Mouse (Mus musculus): ENCODE measurements around the gene AA467197. TPM values are rescaled to one million over a fixed set of nuclear protein-coding genes. Genes with fewer than 3 reads are reported as not detected.

Gene AA467197
- total RNA-seq (2021) = under 1 TPM in 1 of 2 experiments, not detected in 1; 0.49 TPM
- long read RNA-seq, experiment 1 = 0 reads
- long read RNA-seq, experiment 2 = 0 reads

DNA sequence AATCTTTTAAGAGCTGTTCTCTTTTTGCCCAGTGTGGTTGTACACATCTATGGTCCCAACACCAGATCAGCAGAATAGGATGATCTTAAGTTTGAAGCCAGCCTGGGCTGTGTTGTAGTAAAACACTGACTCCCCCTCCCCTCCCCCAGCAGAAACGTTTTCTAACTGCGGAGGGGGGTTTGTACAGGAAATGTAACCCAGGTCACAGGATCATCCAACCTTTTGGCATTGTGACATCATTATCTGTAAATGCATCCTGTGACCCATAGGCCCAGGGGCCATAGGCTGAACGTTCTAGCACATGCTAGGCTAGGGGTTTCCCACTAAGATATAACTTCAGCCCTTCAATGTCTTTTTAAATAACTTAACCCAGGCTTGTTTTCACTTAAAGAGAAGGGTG, at the start of gene AA467197:
TSS of gene AA467197 (plus strand) at position 301 of the 400 bp plus-strand sequence.
- no peak for DNase-seq (ENCODE audit: extremely low spot score in 1 of 2, low spot score in 2 of 2)
- Histone ChIP-seq H3K4me3 (peak within 1 kb of the TSS; percentile 52), H3K27ac (no peak within 1 kb of the TSS)
- TF ChIP-seq CTCF (IDR thresholded peaks at IDR 0.05) = no peak
- intact Hi-C loops (cut with DNase I) = loop anchor here (10.0 kb wide), 1 partner anchor 118 kb away; no protein-coding TSS in a partner anchor

DNA sequence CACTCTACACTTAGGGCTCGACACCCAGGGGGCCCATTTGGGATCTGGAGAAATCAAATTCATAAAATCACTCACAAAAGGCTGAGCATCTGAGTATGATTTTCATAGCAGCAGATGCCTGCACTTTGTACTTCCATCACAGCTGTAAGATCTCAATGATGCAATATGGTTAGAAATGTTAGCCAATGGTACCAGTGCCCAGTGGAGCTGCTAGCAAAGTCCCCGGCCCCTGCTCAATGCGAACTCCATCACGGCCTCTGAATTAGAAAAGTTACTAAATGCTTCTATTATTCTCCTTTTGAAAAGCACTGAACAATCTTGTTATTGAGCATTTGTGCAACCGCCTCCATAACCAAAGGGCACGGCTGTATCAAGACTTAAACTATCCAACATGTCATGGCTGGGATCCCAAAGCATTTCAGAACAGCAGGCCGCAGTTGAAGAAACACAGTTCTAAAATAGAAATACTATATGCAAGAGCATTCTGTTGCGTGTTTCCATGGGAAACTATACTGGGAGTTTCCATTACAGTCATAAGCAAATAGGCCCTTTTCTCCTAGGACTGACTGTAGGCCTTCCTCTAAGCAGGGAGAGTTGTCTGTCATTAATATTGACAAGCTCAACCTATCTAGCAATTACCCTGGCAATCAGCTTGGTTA, 48.8 kb upstream of the AA467197 start:
- no peak for DNase-seq (ENCODE audit: extremely low spot score in 1 of 2, low spot score in 2 of 2)
- H3K27ac ChIP-seq = no peak overlapping the region
- intact Hi-C loops (cut with DNase I) = no loop called here
- TF ChIP-seq CTCF (IDR thresholded peaks at IDR 0.05) = no peak
- H3K4me3 ChIP-seq = no peak overlapping the region

DNA sequence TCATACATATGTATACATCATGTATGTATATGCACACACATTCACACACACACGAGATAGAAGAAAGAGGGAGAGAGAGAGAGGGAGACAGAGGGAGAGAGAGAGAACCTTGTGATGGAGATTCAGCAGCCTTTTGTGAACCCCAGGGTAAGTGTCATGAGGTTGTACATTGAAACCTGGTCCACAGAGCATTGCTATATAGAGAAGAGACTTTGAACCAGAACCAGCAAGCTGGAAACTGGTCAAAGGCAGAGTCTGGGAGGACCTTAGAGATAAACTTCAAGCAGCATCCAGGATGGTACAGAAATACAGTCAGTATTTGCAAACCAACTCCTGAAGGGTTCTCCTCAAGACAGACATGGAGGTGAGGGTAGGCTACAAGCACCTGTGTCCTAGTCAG, 46.4 kb upstream of the AA467197 start:
- Histone ChIP-seq H3K4me3 (no peak overlapping the region), H3K27ac (no peak overlapping the region)
- no peak for TF ChIP-seq CTCF (IDR thresholded peaks at IDR 0.05)
- intact Hi-C loops (cut with DNase I) = no loop called here
- no peak for DNase-seq (ENCODE audit: extremely low spot score in 1 of 2, low spot score in 2 of 2)

DNA sequence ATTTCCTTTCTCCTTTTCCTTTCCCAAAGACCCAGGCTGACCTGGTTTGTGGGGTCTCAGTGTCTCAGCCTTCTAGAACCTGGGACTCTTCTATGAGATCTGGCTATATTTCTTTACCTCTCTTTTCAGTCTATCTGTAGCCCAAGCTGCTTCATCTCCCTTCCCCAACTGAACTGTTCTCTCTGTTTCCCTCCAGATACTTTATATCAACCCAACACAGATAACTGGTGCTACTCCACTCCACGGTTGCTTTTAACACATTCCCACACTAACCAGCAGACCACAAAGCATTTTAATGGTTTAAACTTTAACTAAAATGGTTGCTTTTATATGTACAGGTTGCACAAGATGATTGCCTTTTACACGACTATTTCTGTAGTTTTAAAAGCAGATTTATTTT, 45.6 kb upstream of the AA467197 start:
- intact Hi-C loops (cut with DNase I) = no loop called here
- no peak overlapping the region for H3K27ac ChIP-seq
- H3K4me3 ChIP-seq = no peak overlapping the region
- no peak for TF ChIP-seq CTCF (IDR thresholded peaks at IDR 0.05)
- DNase-seq (ENCODE audit: extremely low spot score in 1 of 2, low spot score in 2 of 2) = no peak

DNA sequence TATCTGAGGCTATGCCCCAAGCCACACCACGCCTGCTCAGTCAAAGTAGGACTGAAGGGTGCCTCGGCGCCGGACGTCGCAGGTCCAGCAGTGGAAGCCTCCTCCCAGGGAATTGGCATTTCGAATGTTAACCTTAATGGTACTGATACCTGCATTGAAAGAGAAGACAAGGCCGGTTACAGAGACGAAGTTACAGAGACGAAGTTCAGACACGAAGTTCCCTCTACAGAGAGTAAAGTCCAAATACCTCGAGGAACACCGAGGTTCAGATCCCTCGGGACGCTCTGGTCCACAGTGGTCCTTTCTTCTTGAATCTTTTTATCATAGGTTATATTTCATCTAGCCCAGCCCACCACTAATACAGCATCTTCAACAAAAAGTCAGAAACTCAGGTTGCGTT, 41.3 kb upstream of the AA467197 start:
- intact Hi-C loops (cut with DNase I) = no loop called here
- no peak for DNase-seq (ENCODE audit: extremely low spot score in 1 of 2, low spot score in 2 of 2)
- H3K27ac ChIP-seq = no peak overlapping the region
- TF ChIP-seq CTCF (IDR thresholded peaks at IDR 0.05) = no peak
- no peak overlapping the region for H3K4me3 ChIP-seq

DNA sequence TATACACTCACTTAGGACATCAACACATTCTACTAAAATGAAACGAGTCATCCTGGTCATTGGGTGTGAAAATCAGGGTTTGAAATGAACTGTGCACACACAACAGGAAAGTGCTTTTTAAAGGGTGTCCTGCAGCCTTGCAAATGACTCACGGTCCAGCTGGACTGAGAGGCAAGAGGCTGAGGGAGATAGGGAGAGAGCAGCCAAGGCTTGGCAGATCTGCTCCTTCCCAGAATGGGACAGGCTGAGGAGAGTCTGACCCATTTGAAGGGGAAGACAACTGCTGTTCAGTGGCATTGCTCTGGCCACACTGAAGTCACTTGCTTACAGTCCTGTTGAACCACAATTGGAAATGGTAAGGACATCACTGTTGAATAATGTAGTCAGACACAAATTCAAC, 37.0 kb upstream of the AA467197 start:
- Histone ChIP-seq H3K27ac (no peak overlapping the region; the same call in 1 of the 2 replicates), H3K4me3 (no peak overlapping the region)
- intact Hi-C loops (cut with DNase I) = no loop called here
- no peak for DNase-seq (ENCODE audit: extremely low spot score in 1 of 2, low spot score in 2 of 2)
- TF ChIP-seq CTCF (IDR thresholded peaks at IDR 0.05) = no peak

DNA sequence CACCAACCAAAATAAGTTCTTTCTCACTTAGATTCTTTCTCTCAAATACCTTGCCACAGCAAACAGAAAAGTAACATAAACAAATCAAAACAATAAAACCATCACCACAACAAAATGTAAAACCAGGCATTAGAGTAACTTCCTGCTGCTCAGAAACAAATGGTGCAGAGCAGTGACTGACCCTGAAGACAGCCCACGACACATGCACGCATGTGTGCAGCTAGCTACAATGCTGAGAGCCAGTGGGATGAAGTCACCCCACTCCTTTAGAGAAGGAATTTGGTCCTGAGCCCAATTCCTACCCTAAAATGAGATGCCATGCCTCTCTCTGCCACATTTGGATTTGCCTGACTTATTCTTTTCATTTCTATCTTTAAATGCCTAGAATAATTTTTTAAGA, 35.4 kb upstream of the AA467197 start:
- intact Hi-C loops (cut with DNase I) = no loop called here
- H3K27ac ChIP-seq = peak overlapping the region; percentile 33; the same call in 1 of the 2 replicates
- no peak for DNase-seq (ENCODE audit: extremely low spot score in 1 of 2, low spot score in 2 of 2)
- TF ChIP-seq CTCF (IDR thresholded peaks at IDR 0.05) = no peak
- no peak overlapping the region for H3K4me3 ChIP-seq

DNA sequence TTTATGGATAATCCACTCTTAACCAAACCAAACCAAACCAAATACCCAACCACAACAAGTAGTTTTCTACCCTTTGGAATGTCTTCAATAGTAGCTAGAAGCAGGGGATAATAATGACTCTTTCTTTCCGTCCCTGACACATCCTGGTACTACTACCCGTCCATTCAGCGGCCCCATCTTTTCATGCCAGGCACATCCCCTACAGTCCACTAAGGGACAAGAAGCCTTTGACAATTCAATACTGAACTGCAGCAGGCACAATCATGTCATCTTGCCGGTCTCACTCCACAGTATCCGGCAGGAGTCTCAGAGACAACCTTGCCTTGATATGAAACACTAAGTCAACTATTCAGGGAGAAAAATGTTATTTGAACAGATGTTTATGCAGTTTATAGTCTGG, 31.0 kb upstream of the AA467197 start:
- intact Hi-C loops (cut with DNase I) = no loop called here
- Histone ChIP-seq H3K27ac (peak overlapping the region; percentile 62), H3K4me3 (peak overlapping the region; percentile 19; the same call in 1 of the 2 replicates)
- DNase-seq (ENCODE audit: extremely low spot score in 1 of 2, low spot score in 2 of 2) = peak in 1 of 2 experiments; percentile 24
- no peak; the same call in 1 of the 2 replicates for TF ChIP-seq CTCF (IDR thresholded peaks at IDR 0.05)

DNA sequence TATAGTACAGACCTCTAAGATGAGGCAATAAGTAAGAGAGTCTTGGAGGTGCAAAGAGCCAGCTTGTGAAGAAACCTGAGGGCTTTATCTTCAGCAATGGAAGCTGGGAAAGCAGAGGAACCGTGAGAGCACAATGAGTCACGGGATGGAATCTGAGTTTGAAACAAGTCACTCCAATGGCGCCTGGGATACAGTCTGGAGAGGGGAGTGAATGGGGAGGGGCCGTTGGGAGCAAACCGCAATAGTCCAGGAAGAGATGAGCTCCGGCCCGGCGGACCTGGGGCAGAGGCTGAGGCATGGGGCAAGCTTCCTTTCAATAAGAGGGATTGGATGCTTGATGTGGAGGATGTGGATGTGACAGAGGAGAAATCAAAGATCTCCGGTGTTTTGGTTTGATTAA, 28.0 kb upstream of the AA467197 start:
- intact Hi-C loops (cut with DNase I) = no loop called here
- Histone ChIP-seq H3K27ac (peak overlapping the region; percentile 48; the same call in 1 of the 2 replicates), H3K4me3 (peak overlapping the region; percentile 9; the same call in 1 of the 2 replicates)
- DNase-seq (ENCODE audit: extremely low spot score in 1 of 2, low spot score in 2 of 2) = no peak
- no peak for TF ChIP-seq CTCF (IDR thresholded peaks at IDR 0.05)

DNA sequence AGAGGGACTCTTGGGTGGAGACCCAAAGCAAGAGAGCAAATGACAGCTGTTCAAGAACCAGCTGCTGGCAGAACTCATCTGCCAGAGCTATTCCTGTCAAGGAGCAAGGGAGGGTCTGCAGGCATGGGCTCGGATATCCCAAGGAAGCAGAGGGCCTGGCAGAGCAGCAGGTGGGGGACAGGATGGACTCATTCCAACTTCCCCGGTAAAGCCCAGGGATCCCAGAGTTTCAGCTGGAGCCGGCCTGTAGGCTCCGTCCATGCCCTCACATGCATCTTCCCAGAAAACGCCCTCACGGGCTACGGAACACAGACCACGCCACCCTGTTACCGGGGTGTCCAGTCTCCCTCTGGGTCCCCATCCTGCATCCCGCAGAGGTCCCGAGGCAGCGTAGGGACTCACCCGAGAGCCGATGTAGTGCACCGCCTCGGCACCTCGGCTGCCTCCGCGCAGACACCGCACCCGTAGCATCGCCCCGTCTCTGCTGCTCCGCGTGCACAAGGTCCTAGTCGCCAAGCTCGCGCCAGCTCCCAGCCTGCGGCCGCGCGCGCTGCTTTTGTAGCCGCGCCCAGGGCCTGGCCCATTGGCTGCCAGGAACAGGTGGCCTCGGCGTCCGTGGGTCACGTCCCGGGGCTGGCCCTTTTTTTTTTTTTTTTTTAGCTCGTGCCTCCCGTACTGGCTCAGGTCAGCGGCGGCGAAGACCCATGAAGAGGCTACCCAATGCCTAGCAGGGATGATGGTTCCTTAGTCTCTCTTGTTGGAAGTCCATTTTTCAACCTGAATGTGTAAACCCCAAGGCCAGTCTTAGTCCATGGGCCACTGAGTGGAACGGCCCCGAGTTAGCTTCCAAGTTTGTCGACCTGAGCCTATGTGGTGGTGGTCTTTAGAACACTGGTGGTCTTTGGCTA, 25.8 kb upstream of the AA467197 start, which contains the start of gene Gatm:
TSS of gene Gatm (minus strand) at position 558 of the 908 bp plus-strand sequence.
- H3K27ac ChIP-seq = peak within 1 kb of the TSS; percentile 77
- no peak for TF ChIP-seq CTCF (IDR thresholded peaks at IDR 0.05)
- intact Hi-C loops (cut with DNase I) = loop anchor here (5.0 kb wide), 1 partner anchor 234 kb away; no protein-coding TSS in a partner anchor
- peak within 1 kb of the TSS; percentile 90 for H3K4me3 ChIP-seq
- peak; percentile 77 to 81 for DNase-seq (ENCODE audit: extremely low spot score in 1 of 2, low spot score in 2 of 2)

DNA sequence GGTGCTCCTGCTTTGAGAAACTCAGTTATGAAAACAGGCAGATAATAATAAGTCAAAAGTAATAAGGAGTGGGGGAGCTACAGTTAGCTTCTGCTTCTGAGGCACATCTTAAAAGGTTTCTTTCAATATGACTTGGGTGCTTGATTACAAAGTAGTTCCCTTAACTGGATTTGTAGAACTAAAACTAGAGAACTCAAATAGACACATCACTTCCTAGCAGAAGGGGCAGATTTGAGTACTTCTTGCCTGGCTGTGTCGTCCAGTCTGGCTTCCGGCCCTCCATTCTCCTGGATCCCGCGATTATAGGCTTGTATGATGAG, 25.2 kb upstream of the AA467197 start:
- TF ChIP-seq CTCF (IDR thresholded peaks at IDR 0.05) = no peak
- intact Hi-C loops (cut with DNase I) = loop anchor here (5.0 kb wide), 1 partner anchor 234 kb away; no protein-coding TSS in a partner anchor
- H3K27ac ChIP-seq = peak overlapping the region; percentile 77
- DNase-seq (ENCODE audit: extremely low spot score in 1 of 2, low spot score in 2 of 2) = no peak
- peak overlapping the region; percentile 90 for H3K4me3 ChIP-seq

DNA sequence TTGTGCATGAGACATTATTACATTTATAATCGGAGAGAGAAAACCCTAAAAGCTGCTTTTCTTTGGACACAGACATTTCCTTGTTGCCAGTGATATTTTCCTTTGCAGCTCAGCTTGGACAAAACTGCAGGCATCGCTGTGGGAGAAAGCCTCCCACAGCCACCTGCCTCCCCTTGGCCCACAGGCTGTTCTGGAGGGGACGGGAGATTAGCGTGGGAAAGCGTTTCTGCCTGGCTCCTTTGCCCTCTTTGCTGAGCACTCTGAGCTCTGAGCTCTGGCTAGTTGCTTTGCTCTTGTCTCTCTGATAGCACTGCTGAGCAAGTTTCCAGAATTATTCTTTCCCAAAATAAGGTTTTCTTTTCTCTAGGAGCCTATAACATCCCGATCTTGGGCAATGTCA, 20.5 kb upstream of the AA467197 start:
- H3K27ac ChIP-seq = peak overlapping the region; percentile 71
- DNase-seq (ENCODE audit: extremely low spot score in 1 of 2, low spot score in 2 of 2) = peak in 1 of 2 experiments; percentile 31
- H3K4me3 ChIP-seq = no peak overlapping the region
- no peak for TF ChIP-seq CTCF (IDR thresholded peaks at IDR 0.05)
- intact Hi-C loops (cut with DNase I) = loop anchor here (5.0 kb wide), 1 partner anchor 44 kb away; no protein-coding TSS in a partner anchor
